Mouse (Mus musculus) heart, embryonic 10.5 days (tissue): ENCODE measurements around the gene Mark3. TPM values are rescaled to one million over a fixed set of nuclear protein-coding genes. Genes with fewer than 3 reads are reported as not detected.
"Not testable (repeated sequence)": the region's sequence is repeated elsewhere in the genome, so short reads cannot be mapped to it uniquely, and the experiment has no call there.

ENCODE experiments used
- DNase-seq: peaks from one replicate; pipeline ENCODE4 v3.0.0-alpha.2; 2017; ENCODE audit warnings: low spot score
- H3K27ac ChIP-seq: fragments of 300-500 bp; sonication (generic); 2 replicates; pipeline ENCODE4 v1.5.1; 2016; ENCODE audit warnings: mild to moderate bottlenecking
- H3K27me3 ChIP-seq: fragments of 300-500 bp; sonication (generic); 2 replicates; pipeline ENCODE4 v1.6.1; 2016; ENCODE audit warnings: mild to moderate bottlenecking; ENCODE audit not compliant: poor library complexity, insufficient read depth, severe bottlenecking
- H3K36me3 ChIP-seq: fragments of 300-500 bp; sonication (generic); 2 replicates; pipeline ENCODE4 v1.6.1; 2016; ENCODE audit warnings: mild to moderate bottlenecking, moderate library complexity
- H3K4me1 ChIP-seq: fragments of 300-500 bp; sonication (generic); 2 replicates; pipeline ENCODE4 v1.6.1; 2016; ENCODE audit warnings: mild to moderate bottlenecking
- H3K4me3 ChIP-seq: fragments of 300-500 bp; sonication (generic); 2 replicates; pipeline ENCODE4 v1.5.1; 2016; ENCODE audit warnings: mild to moderate bottlenecking, moderate library complexity
- H3K9me3 ChIP-seq: fragments of 300-500 bp; sonication (generic); 2 replicates; pipeline ENCODE4 v1.6.1; 2016; ENCODE audit warnings: mild to moderate bottlenecking, moderate library complexity
- WGBS: fragments of 180-500 bp; shearing (Covaris S2); methylation state at CpG from one replicate; pipeline ENCODE4 v1.1.7; 2016; 5-methylcytosine and 5-hydroxymethylcytosine counted together
- polyA plus RNA-seq: library from polyadenylated mRNA; unstranded; fragments of >200 nt; fragmentation: Nextera tagmentation; extraction: Ambion mirVana; gene quantifications from 2 replicates; pipeline ENCODE4 v1.2.1, GENCODE M21; 2016

Mark3 gene
- polyA plus RNA-seq, 1 experiment from 2014 or later = 47.9 TPM

GRCm38 (mm10) chr12:111605619-111606018, 31.3 kb downstream of the Mark3 start:
- H3K27ac ChIP-seq = no peak overlapping the region
- no peaks in the 10 kb centered on the region for H3K27me3 ChIP-seq
- H3K4me3 ChIP-seq = no peak overlapping the region
- WGBS = 98% methylated on average over 2 of the region's 2 CpGs
- peaks cover 72% of the 10 kb centered on the region for H3K36me3 ChIP-seq
- H3K9me3 ChIP-seq = no peaks in the 10 kb centered on the region
- DNase-seq = no peak
- H3K4me1 ChIP-seq = no peaks in the 10 kb centered on the region

DNA sequence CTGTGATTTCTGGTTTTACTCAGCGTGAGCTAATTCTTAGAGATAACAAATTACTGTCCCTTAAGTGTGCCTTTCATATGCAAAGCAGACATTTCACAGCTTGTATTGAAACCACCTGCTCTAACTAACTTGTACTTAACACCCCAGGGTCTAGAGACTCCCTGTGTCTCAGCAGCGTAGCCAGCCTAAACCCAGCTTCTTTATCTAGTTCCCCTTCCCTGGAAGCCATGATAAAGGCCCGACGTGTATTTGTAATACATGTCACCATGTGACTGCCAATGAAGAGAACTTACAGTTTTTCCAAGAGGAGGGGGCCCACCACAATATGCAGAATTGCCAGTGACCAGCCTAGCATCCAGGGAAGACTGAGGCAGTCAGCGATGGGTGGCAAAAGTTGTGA, 33.7 kb downstream of the Mark3 start:
- Histone ChIP-seq H3K27me3 (no peaks in the 10 kb centered on the region), H3K4me3 (no peak overlapping the region), H3K27ac (no peak overlapping the region), H3K36me3 (peaks cover 74% of the 10 kb centered on the region), H3K4me1 (no peaks in the 10 kb centered on the region), H3K9me3 (no peaks in the 10 kb centered on the region)
- WGBS = 33% methylated on average over 5 of the region's 5 CpGs
- no peak for DNase-seq

- Histone ChIP-seq H3K27ac (no peak overlapping the region), H3K4me1 (no peaks in the 10 kb centered on the region), H3K27me3 (no peaks in the 10 kb centered on the region), H3K36me3 (peaks cover 61% of the 10 kb centered on the region), H3K9me3 (no peaks in the 10 kb centered on the region), H3K4me3 (no peak overlapping the region)
- DNase-seq = no peak
- WGBS = 85% methylated on average over 5 of the region's 5 CpGs
Measured at GRCm38 (mm10) chr12:111614475-111615141, 40.3 kb downstream of the Mark3 start.

- WGBS = 81% methylated on average over 7 of the region's 7 CpGs
Measured at GRCm38 (mm10) chr12:111618266-111618665, 43.9 kb downstream of the Mark3 start.

DNA sequence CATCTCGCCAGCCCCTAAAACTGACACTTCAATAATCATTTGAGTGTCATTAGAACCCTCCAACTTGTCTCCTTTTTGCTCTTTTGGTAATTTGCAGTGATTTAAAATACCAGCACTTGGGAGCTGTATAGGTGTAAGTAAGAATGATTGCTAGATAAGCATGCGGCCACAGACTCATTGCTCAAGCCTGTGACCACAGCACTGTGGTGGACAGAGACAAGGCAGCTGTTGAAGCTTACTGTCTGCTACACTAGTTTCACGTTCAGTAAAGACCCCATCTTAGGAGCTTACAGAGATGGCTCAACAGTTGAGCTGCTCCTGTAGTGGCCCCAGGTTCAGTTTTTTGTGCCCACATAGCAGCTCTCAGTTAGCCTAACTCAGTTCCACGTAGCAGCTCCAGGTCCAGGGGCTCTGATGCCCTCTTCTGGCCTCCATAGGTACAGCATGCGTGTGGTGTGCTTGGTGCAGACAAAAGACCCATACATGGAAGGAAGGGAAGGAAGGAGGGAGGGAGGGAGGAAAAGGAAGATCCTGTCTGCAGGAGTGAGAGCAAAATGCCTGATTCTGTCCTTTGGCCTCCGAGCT, 73.8 kb downstream of the Mark3 start:
- Histone ChIP-seq H3K27me3 (no peaks in the 10 kb centered on the region), H3K4me1 (no peaks in the 10 kb centered on the region), H3K27ac (no peak overlapping the region), H3K9me3 (no peaks in the 10 kb centered on the region), H3K4me3 (no peak overlapping the region), H3K36me3 (peaks cover 90% of the 10 kb centered on the region)
- WGBS = 57% methylated on average over 6 of the region's 6 CpGs
- peak; percentile 87 for DNase-seq

More at GRCm38 (mm10) chr12:111618266-111618665, 43.9 kb downstream of the Mark3 start:
- H3K27me3 ChIP-seq = no peaks in the 10 kb centered on the region
- no peak for DNase-seq
- no peak overlapping the region for H3K27ac ChIP-seq
- H3K4me3 ChIP-seq = no peak overlapping the region
- peaks cover 65% of the 10 kb centered on the region for H3K36me3 ChIP-seq
- H3K9me3 ChIP-seq = no peaks in the 10 kb centered on the region
- no peaks in the 10 kb centered on the region for H3K4me1 ChIP-seq

- H3K27ac ChIP-seq = no peak overlapping the region
- no peaks in the 10 kb centered on the region for H3K9me3 ChIP-seq
- H3K4me1 ChIP-seq = no peaks in the 10 kb centered on the region; the same call in 1 of the 2 replicates
- DNase-seq = no peak
- WGBS = 84% methylated on average over 3 of the region's 3 CpGs
- no peak overlapping the region for H3K4me3 ChIP-seq
- H3K27me3 ChIP-seq = no peaks in the 10 kb centered on the region
- H3K36me3 ChIP-seq = peaks cover 88% of the 10 kb centered on the region
Measured at GRCm38 (mm10) chr12:111652953-111653352, 78.6 kb downstream of the Mark3 start.

DNA sequence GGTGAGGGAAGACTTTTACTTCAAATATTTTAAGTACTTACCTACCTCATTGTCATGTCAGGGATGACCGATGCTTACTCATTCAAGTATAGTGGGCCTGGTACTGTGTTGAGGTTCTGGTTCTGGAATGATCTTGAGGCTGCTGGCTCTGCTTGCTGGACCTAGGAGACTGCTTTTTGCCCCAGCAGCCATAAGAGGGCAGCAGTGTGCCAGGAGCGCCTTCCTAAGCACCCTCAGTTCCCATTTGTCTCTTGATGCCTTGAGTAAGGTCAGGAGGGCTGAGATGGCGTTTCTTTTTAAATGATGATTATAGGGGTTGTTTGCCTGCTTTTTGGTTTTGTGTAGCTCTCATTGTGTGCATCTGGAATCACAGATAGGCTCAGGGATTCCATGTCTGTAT, 79.1 kb downstream of the Mark3 start:
- no peak for DNase-seq
- Histone ChIP-seq H3K27me3 (no peaks in the 10 kb centered on the region), H3K27ac (no peak overlapping the region), H3K36me3 (peaks cover 85% of the 10 kb centered on the region), H3K9me3 (no peaks in the 10 kb centered on the region), H3K4me3 (no peak overlapping the region), H3K4me1 (no peaks in the 10 kb centered on the region; the same call in 1 of the 2 replicates)
- WGBS = 54% methylated on average over 3 of the region's 3 CpGs

GRCm38 (mm10) chr12:111655695-111656094, 81.4 kb downstream of the Mark3 start:
- no peak overlapping the region for H3K4me3 ChIP-seq
- no peaks in the 10 kb centered on the region for H3K27me3 ChIP-seq
- H3K4me1 ChIP-seq = no peaks in the 10 kb centered on the region; the same call in 1 of the 2 replicates
- 97% methylated on average over 11 of the region's 11 CpGs for WGBS
- no peaks in the 10 kb centered on the region for H3K9me3 ChIP-seq
- no peak for DNase-seq
- no peak overlapping the region for H3K27ac ChIP-seq
- peaks cover 82% of the 10 kb centered on the region for H3K36me3 ChIP-seq

GRCm38 (mm10) chr12:111659331-111659730, 85.0 kb downstream of the Mark3 start:
- no peaks in the 10 kb centered on the region for H3K27me3 ChIP-seq
- H3K36me3 ChIP-seq = peaks cover 71% of the 10 kb centered on the region
- 94% methylated on average over 4 of the region's 4 CpGs for WGBS
- no peaks in the 10 kb centered on the region for H3K9me3 ChIP-seq
- H3K27ac ChIP-seq = no peak overlapping the region
- H3K4me1 ChIP-seq = peaks cover 13% of the 10 kb centered on the region
- DNase-seq = no peak
- H3K4me3 ChIP-seq = no peak overlapping the region

- H3K9me3 ChIP-seq = no peaks in the 10 kb centered on the region
Measured at GRCm38 (mm10) chr12:111660628-111661027, 86.3 kb downstream of the Mark3 start.

GRCm38 (mm10) chr12:111661554-111661953, 87.2 kb downstream of the Mark3 start:
- H3K27ac ChIP-seq, H3K4me3 ChIP-seq, H3K27me3 ChIP-seq, DNase-seq, H3K9me3 ChIP-seq: not testable (repeated sequence)
- H3K36me3 ChIP-seq = peaks cover 50% of the 10 kb centered on the region
- H3K4me1 ChIP-seq = peaks cover 35% of the 10 kb centered on the region
- WGBS = 96% methylated on average over 11 of the region's 11 CpGs

More at GRCm38 (mm10) chr12:111660628-111661027, 86.3 kb downstream of the Mark3 start:
- Histone ChIP-seq H3K4me3 (no peak overlapping the region), H3K36me3 (peaks cover 58% of the 10 kb centered on the region), H3K27ac (no peak overlapping the region), H3K27me3 (no peaks in the 10 kb centered on the region), H3K4me1 (peaks cover 26% of the 10 kb centered on the region)
- DNase-seq = no peak
- WGBS = 95% methylated on average over 1 of the region's 1 CpGs

DNA sequence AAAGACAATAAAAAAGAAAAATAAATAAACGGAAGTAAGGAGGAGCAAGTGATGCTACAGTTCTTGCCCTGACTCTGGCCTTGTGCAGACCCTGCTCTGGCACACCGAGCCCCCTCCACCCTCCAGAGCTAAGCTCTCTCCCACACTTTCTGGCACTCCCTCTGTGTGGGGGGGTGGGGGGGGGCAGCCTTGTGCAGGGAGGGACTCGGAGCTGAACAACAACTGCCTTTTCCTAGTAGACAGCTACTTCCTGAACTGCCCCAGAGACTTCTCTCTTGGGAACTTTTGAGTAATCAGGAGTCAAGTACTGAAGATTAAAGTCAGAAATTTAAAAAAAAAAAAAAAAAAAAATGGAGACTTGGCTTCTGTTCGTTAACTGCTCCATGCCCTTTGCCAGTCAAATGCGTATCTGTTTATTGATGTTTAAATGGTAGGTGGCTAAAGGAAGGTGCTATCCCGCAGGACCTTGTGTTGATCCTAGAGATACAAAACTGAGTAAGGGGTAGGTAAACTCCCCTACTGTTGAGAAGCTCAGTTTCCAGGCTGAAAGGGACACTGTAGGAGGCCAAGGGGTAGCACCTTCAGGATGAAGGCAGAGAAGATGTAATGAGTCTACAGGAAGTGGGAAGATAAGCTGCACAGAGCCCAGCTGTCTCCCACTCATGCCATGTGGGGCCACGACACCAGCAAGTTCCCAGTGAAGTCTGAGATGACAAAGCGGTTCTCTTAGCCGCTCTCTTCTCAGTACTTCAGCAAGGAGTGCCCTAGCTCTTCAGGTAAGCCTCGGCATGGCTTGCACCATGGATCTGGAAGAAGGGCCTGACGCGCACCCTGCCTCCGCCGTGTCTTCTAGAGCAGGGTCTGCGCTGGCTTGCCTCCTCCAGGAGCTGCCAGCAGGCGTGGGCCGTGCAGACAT, 89.2 kb downstream of the Mark3 start:
- H3K4me1 ChIP-seq = peaks cover 38% of the 10 kb centered on the region
- peak overlapping the region; percentile 71 for H3K27ac ChIP-seq
- peaks cover 34% of the 10 kb centered on the region for H3K36me3 ChIP-seq
- no peaks in the 10 kb centered on the region for H3K9me3 ChIP-seq
- no peak overlapping the region for H3K4me3 ChIP-seq
- H3K27me3 ChIP-seq = no peaks in the 10 kb centered on the region
- WGBS = 54% methylated on average over 17 of the region's 17 CpGs
- DNase-seq = peak; percentile 79

DNA sequence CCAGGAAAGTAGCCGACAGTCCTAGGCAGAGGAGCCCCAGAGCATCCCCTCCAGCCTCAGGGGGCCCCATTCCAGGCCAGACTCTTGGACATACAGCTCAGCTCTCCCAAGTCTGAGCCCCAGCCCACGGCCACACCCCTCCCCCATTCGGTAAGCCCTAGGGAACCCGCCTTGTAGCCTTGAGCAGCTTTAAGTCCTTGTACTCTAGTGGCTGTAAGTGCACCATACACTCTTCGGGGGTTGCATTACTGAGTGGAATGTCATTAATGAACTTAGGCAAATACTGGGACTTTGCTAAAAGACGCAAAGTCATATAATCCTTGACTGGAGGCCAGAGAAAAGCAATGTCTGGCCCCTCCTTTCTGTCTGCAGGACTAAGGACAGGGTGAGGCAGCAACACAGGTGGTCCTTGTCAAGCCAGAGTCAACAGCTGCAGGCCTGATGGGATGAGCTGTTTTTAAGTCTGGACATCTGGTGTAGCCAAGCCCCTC, 89.9 kb downstream of the Mark3 start:
- Histone ChIP-seq H3K27me3 (no peaks in the 10 kb centered on the region), H3K4me3 (no peak overlapping the region), H3K9me3 (no peaks in the 10 kb centered on the region), H3K4me1 (peaks cover 45% of the 10 kb centered on the region), H3K27ac (peak overlapping the region; percentile 71), H3K36me3 (peaks cover 27% of the 10 kb centered on the region)
- DNase-seq = peak; percentile 79
- 37% methylated on average over 6 of the region's 6 CpGs for WGBS
